Mouse (Mus musculus) ovary, adult 10 weeks (tissue): Measurements from ENCODE around the gene Sass6. TPM values are rescaled to one million over a fixed set of nuclear protein-coding genes. Genes with fewer than 3 reads are reported as not detected.

Experiments
- polyA plus RNA-seq: library from polyadenylated mRNA; stranded (reverse); fragments of 350-450 nt; fragmentation: Illumina TruSeq; extraction: RNeasy Lipid Tissue Mini Kit (QIAGEN cat#74804); gene quantifications from one replicate; pipeline ENCODE4 v1.2.3, GENCODE M21; 2014

Gene Sass6
- polyA plus RNA-seq, result 27.7 TPM

GRCm38 (mm10) chr3:116594728-116595602 is at the start of gene Sass6:
Gene Sass6 (plus strand): TSS chr3:116594982.

DNA sequence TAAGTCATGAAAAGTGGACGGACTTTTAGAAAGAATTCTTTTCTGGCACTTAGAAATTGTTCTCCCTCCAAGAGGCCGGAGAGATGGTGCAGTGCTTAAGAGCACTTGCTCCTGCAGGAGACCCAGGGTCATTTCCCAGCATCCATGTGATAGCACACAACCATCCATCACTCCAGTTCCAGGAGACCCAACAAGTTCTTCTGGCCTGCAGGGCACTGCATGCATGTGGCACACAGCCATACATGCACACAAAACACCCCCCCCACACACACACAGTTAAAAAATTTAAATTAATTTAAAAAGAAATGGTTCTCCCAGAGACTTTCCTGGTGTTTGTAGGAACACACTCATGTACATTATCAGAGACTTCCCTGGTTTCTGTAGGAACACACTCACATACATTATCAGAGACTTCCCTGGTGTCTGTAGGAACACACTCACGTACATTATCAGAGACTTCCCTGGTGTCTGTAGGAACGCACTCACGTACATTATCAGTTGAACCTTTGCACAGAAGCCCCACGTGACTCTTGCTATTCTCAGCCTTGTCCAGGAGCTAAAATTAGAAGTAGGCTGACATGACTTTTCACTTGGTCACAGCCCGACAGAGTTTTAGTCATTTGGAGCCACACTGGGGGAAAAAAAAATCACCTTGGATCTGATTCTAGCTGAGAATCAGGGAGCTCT is 32.2 kb upstream of the Sass6 start, which contains the start of gene Lrrc39:
Gene Lrrc39, plus strand, starts transcription at position 566 of the 687 bp plus-strand sequence.

GRCm38 (mm10) chr3:116614295-116614892 is 19.6 kb downstream of the Sass6 start, which contains the start of gene Trmt13:
Gene Trmt13 (minus strand): TSS chr3:116614587.

DNA sequence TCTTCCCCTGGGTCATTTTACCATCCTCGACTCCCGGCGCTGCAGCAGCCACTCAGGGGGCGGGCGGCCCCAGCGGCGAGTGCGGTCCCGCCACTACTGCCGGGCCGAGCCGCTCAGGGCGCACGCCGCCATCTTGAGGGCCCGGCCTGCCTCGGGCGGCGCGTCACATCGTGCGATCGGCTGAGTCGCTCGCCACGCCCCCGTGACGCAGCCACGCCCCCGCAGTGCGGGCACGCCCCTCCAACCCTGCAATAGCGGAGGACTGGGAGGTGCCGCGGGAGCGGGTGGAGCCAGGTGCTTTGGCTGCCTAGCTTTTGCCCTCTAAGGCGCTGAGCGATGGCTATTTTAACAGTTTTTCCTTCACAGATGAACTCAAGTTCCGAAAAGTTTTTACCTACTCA is 67.7 kb downstream of the Sass6 start, which contains the start of gene Mfsd14a:
Gene Mfsd14a, minus strand, starts transcription at position 215 of the 401 bp plus-strand sequence.

Other genes with a start within 250 kb of the Sass6 start
- 38.3 TPM for gene Cdc14a, start 170.9 kb upstream of the Sass6 start, polyA plus RNA-seq
- gene Rtca, start 86.8 kb upstream of the Sass6 start, polyA plus RNA-seq, result 59.6 TPM
- gene Dbt, start 81.9 kb upstream of the Sass6 start, polyA plus RNA-seq, result 77.7 TPM
- 1.3 TPM for gene Lrrc39, start 32.0 kb upstream of the Sass6 start, polyA plus RNA-seq
- gene Trmt13, start 19.6 kb downstream of the Sass6 start, polyA plus RNA-seq, result 17.7 TPM
- gene Mfsd14a, start 67.7 kb downstream of the Sass6 start, polyA plus RNA-seq, result 118 TPM
- gene Gm43191, start 86.3 kb downstream of the Sass6 start, polyA plus RNA-seq, result not detected
- gene Slc35a3, start 117.8 kb downstream of the Sass6 start, polyA plus RNA-seq, result 93.3 TPM
- 35.4 TPM for gene Agl, start 213.2 kb downstream of the Sass6 start, polyA plus RNA-seq